Mouse (Mus musculus): ENCODE measurements at regions not wholly inside any gene's neighbourhood (a gene's known extent, or its start where the extent isn't known, plus 50 kb on each side); places are given as distances from the start of the nearest gene placed in this dataset.

DNA sequence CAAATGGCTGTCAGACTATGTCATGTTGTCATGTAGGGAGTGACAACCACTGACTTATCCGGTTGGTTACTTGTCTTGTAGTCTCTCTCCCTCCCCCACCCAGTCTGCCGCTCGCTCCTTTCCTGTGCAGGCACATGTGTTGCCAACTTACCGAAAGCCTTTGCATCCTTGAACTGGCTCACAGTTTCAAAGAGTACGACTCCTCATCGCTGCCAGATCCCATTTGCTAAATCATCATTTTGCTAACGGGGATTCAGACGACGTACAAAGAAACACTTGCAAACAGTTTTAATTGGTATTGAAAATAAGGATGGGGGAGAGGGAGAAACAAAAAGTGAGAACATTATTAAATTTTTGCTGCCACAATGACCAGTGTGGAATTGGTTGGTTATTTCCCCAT is 582.7 kb downstream of the Vrk1 start:
- no peak for DNase-seq

- DNase-seq, result no peak
Observed at GRCm38 (mm10) chr12:106597636-106598035, 587.6 kb downstream of the Vrk1 start.

DNA sequence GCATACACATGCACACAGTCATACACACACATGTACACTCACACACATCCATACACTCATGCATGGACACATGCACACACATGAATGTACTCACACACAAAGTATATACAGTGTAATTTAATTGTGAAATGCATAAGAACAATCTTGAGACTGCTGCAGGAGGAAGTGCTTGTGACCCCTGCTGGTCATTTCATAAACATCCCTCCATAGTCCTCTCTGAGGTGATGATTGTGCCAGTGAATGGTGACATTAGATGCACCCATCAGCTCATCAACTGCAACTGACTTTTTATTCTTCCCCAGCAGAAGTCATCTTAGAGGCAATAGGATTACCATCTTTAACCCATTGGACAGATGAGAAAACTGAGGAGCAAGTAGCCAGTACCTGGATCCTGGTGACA is 597.2 kb downstream of the Vrk1 start:
- no peak for DNase-seq

DNA sequence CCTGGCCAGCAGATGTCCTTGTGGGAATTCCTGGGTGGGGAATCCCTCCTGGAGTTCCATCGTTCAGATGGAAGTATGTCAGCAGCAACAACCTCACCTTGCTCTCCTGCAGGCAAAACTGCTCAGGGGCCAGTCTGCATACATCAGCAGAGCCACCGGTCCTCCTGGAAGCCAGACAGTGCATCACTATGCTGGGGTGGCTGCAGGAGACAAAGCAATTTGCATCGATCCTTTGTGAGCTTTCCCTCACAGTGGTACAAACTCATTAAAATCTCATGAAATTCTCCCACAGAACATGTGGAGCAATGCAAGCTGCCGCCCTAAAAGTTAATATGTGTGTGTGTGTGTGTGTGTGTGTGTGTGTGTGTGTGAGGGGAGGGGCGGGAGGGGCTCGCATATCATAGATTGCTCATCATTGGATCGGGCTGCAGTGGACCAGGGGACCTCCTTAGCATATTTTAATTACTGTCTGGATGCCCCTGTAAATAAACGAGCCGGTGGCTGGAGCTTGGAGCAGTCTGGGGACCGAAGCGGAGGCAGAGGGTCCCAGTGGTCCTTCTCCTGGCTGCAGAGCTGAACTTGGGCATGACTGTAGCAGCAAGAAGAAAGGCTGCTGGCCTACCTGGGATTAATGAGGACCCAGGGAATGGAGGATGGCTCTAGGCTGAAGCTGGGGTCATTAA is 597.8 kb downstream of the Vrk1 start:
- no peak for DNase-seq

GRCm38 (mm10) chr12:106618684-106619083 is 608.7 kb downstream of the Vrk1 start:
- no peak for DNase-seq

DNA sequence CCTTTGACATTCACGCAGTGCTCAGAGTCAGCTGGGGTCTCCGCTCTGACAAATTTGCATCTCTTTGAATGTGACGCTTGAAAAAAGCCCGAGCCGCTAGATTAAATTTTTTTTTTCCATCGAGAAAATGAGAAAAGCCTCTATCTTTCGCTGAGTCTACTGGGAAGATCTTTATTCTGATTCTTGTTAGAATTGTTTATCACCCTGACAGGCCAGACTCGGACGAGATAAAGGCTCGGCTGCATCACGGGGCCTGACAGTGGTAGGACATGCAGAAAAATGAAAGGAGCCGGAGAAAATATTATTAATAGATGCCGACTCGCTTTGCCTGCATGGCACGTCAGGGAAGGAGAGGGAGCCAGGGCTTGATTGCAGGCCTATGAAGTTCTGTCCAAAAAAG is 616.8 kb downstream of the Vrk1 start:
- DNase-seq, result no peak

- DNase-seq, result no peak
Observed at GRCm38 (mm10) chr12:106632566-106632965, 622.5 kb downstream of the Vrk1 start.

DNA sequence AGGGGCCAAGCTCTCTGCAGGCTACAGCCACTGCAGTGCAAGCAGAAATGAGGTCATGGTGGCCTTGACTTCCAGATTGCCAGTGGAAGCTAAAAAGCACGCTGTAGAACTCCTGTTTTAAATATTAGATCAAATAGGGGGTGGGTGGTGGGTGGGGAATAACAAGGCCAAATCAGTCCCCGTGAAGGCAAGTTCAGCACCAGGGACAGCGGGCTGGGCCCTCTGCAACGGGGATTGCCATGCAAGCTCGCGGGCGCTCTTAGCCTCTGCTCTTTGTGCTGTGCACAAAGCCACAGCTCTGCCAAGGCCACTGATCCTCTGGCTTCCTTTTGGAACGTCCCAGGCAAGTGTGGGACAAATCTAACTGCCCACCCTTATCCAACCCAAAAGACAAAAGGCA is 623.1 kb downstream of the Vrk1 start:
- no peak for DNase-seq

DNA sequence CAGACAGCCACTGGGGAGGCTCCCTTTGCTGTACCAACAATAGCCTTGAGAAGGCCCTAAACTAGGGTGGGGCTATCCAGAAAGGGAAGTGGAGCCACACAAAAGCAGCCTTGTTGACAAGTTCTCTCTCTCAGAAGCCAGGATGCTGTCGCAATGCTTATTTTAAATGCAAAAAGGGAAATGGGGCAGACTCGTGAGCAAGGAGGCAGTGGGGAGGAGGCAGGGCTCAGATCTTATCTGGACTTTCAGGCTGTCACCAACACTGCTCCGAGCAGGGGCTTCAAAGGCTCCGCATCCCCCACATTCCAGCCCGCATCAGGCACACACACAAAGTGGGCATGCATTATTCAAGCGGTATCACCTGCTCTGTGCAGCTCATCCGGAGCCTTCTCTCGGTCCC is 648.3 kb downstream of the Vrk1 start:
- DNase-seq, result peak; percentile 2 to 26

DNA sequence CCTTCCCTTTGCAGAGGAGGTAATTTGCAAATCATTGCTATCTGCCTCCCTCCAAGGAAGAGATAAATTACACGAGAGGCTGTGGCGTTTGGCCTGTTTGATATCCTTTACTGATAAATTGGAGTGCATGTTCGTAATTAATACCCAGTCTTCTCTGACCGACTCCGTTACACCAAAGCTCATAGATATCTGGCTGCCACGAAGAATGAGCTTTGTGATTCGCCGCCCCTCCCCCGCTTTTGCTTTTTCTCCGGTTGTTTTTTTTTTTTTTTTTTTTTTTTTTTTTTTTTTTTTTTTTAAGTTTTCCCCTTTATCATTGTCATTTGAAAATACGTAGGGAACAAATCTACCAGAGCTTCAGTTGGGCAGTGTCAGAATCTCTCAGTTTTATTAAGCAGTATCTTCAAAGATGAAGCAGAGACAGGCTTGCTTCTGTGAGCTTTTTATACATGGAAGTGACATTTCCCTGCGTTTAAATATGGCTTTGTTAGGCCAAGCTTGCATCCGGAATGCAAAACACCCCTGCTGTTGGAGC is 663.3 kb downstream of the Vrk1 start:
- DNase-seq, result no peak

DNA sequence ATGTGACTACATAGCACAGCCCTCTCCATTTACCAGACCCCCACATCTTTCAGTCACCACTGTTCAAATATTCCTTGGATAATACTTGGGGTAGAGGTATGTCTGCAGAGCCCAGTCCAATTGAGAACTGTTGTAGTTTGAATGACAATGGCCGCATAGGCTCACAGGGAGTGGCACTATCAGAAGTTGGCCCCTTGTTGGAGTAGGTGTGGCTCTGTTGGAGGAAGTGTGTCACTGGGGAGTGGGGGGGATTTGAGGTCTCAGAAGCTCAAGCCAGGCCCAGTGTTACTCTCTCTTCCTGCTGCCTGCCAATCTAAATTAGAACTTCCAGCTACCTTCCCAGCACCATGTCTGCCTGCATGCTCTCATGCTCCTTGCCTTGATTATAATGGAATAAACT is 664.7 kb downstream of the Vrk1 start:
- no peak for DNase-seq

DNA sequence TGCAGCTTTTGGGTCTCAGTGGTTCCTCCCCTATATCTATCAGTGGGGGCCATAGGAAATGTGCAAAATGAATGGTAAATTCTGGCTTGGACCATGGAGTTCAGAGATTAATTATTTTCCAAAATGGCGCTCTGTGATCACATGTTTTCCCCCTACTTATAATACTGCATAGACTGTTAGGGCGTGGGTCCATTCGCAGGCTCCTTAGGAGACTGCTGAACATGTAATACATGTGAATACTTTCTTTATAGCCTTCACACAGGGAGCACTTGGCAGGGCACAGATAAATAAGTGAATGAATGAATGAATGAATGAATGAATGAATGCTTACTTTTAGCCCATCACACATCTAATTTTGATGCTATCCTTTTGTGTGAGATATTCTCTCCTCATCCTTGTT is 666.1 kb downstream of the Vrk1 start:
- DNase-seq, result no peak

DNA sequence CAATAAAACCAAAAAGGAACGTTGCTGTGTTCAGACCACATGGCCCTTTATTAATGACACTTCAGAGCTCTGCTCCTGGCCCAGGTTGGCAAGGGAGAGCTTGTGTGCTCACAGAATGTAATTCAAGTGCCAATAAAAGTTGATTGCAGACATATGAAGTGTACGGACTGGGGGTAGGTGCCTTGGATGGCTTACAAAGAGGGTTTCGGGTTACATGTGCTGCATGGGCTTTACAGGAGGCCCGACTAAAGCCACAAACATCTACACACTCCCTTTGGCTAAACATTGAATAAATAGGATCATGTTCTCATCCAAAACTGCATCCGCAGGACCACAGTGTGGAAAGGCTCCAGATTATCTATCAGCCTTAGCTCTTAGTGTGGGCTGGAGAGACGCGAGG is 666.5 kb downstream of the Vrk1 start:
- no peak for DNase-seq

DNA sequence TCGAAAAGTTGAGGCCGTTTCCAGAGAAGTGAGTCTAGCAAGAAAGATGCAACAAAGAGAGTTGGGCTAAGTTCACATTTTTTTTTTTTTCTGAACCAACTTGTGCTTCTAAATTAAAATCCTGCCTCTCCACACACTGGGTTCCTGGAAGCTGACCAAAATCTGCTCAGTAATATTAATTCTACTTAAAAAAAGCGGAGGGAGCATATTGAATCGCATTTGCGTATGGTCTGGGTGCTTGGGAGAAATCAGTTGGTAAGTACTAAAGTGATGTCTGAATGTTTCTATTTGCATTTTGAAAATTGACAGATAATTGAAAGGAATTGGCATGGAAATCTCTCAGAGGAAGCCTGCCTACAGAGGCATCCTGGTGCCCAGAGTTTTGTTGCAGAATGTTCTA is 676.0 kb downstream of the Vrk1 start:
- no peak for DNase-seq

GRCm38 (mm10) chr12:106687751-106688150 is 677.7 kb downstream of the Vrk1 start:
- DNase-seq, result no peak

- DNase-seq, result no peak
Observed at GRCm38 (mm10) chr12:106688156-106688740, 678.2 kb downstream of the Vrk1 start.

GRCm38 (mm10) chr12:106702958-106703357 is 692.9 kb downstream of the Vrk1 start:
- no peak for DNase-seq

DNA sequence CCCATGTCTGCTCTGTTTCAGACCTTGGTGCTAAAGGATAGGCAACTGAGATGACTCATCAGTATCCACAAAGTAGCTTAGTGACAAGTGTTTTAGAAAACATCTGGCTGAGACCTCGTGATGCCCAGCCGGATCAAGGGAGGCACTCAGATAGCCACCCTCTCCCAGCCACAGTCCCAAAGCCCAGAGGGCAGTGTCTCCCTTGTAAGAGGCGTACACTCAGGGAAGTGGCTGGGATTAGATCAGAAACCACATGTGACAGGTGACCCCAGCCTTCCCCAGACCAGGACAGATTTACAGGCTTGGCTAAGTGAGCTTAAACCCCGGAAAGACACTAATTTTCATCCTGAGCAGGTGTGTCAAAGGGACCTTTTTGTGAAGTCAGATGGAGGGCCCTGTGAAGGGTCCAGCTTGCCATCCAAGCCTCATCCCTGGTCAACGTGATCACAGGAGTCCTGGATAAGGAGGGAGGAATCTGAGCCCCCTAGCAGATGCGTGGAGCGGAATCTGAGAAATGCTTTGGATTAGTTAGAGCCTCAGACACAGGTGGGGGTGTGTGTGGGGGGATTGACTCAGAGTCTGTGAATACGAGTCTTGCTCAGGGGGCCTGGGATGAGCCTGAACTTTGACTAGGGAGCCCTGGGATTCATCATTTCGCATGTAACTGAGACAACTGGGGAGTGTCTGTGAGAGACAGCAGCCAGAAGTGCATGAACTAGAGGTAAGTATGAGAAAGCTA is 711.4 kb downstream of the Vrk1 start:
- DNase-seq, result no peak

GRCm38 (mm10) chr12:106722010-106722362 is 712.0 kb downstream of the Vrk1 start:
- DNase-seq, result no peak

GRCm38 (mm10) chr12:106722761-106723160 is 712.7 kb downstream of the Vrk1 start:
- DNase-seq, result no peak

DNA sequence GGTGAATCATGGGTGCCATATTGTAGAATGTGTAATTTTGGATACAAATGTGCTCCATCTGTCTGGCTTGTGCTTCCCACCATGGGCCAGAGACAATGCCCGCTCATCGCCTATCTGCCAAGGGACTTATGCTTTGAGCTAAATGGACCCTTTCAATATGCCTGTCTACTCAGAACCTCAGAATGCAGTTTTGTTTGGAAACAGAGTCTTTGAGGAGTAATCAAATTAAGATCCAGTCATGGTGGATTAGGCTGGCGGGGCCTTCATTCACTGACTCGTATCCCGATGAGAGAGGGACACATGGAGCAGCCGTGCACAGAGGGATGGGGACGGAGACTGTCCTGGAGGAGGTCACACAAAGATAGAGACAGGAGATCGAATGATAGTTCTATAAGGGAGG is 716.9 kb downstream of the Vrk1 start:
- DNase-seq, result no peak

- DNase-seq, result no peak
Observed at GRCm38 (mm10) chr12:106727486-106727885, 717.5 kb downstream of the Vrk1 start.

DNA sequence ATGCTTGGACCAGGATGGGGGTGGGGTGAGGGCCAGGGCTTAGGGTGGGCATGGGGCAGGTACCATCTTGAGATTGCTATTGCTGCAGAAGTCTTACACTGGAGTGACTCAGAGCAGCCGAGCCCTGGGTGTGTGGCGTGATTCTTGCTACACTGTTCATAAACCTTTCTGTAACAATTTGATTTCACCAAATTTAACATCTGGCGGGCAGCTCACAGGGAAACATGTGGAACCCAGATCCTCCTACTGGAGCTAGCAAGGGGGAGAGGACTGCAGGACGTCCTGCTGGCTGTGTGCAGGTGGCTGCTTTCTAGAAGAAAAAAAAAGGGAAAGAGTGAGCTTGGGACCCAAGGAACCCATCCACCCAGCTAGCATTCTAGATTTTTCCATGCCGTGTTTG is 719.7 kb downstream of the Vrk1 start:
- no peak for DNase-seq

Measured in heart, adult 18-20 months (tissue).